Mouse (Mus musculus) induced T-regulatory cell, adult 2 months (primary cell): ENCODE results near the gene Col4a2.

Source experiments
- DNase-seq: peaks from one replicate; pipeline ENCODE4 v3.0.0-alpha.2; 2012; ENCODE audit warnings: low read depth

Gene Col4a2

DNA sequence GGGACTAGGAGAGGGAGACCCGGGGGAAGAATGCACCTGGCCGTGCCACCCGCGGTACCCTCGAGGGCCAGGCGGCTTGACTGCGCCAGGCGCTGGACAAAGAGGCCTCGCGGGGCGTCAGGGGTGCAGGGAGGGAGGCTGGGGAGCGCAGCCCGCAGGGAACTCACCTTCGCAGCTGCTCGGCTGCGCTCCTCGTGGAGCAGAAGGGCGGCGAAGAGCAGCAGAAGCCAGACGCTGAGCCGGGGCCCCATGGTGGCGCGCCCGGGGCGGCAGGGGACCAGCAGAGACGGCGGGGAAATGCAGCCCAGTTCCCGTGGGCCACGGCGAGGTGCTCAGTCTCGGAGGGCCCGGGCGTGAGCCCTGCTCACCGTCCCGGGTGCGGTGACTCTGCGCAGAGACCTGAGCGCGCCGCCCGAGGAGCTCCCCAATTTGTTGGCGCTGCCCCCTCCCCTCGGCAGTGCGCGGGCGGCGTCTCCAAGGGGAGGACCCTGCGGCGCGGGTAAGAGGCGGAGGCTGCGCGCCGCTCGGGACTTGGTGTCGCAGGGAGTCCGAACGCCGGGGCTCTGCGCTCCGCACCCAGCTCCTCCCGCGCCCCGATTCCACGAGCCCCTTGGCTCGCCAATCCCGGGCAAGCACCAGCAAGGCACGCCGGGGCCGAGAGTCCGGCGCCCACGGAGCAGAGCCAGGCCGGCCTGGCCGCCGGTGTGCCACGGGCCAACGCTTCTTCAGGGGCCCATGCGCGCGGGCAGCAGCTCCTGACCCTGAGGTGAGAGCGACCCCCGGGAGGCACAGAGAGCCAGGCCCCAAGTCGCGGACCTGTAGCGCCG, at the start of gene Col4a2, which contains the start of gene Col4a1:
Gene Col4a2 (plus strand): TSS at position 457 of the 827 bp plus-strand sequence.
Gene Col4a1 (minus strand): TSS at position 478 of the 827 bp plus-strand sequence.
- DNase-seq, result no peak

GRCm38 (mm10) chr8:11263848-11264247, 48.8 kb upstream of the Col4a2 start:
- DNase-seq, result no peak

GRCm38 (mm10) chr8:11265971-11266370, 46.6 kb upstream of the Col4a2 start:
- no peak for DNase-seq

DNA sequence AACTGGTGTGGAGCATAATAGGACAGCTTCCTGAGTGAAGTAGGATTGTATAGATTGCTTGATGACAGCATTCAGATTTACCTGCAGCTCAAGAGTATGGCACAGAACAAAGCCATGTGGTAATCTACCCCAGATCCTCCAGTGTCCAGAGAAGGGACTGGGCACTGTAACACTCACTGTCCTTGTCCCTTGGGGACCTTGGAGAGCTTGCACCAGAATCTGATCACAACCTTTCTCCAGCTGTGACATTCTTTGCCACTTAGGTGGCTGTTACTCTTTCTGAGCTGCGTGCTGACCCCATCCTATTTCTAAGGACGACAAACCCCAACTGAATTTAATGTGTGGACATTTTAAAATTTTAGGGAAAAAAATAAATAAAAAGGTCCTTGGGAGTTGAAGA, 46.1 kb upstream of the Col4a2 start:
- no peak for DNase-seq

GRCm38 (mm10) chr8:11268753-11269152, 43.9 kb upstream of the Col4a2 start:
- no peak for DNase-seq

DNA sequence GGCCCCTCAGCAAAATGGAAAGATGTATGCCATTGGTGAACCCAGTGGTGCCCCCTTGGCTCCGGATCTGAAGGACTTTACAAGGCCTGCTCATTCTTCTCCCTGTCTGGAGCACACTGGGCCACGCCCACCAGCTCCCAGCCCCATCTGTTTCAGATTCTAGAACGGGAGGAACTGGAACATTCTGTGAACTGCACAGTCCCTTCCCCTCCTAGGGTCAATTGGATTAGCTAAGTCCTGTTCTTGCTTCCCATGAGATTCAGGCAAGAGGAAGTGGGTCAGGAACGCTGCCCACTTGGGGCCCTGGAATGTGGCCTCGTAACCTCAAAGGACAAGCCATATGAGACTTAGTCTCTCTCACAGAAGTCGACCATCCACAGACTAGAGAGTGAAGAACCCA, 41.8 kb upstream of the Col4a2 start:
- DNase-seq, result no peak

GRCm38 (mm10) chr8:11272205-11272604, 40.4 kb upstream of the Col4a2 start:
- no peak for DNase-seq

DNA sequence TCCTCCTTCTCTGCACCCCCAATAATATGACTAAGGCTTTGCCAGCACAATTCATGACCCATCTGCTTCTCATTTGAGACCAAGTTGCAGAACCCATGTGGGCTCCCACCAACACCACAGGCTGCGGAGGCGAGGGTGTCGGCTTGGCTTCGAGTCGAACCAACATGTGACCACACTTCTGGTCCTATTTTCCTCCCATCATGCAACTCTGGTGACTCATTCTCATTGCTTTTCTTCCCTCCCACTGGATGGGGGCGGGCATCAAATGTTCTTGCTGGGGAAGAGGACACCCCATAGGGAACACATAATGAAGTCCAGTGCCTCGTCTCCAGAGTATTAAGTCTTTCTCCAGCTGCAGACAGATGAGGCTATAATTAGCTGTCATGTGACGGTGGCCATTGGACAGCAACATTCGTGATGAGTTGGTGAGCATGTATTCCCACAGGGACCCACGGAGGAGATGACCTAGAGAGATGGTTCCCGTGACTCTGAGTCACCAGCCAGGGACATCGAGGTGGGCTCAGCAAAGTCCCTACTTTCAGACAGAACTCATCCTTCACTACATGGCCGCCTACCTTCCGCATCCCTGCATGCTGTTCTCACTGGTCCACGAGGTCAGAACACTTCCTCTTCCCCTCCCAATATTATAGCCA, 39.0 kb upstream of the Col4a2 start:
- no peak for DNase-seq

GRCm38 (mm10) chr8:11274415-11274814, 38.2 kb upstream of the Col4a2 start:
- no peak for DNase-seq

- DNase-seq, result no peak
Observed at GRCm38 (mm10) chr8:11276286-11276685, 36.3 kb upstream of the Col4a2 start.

DNA sequence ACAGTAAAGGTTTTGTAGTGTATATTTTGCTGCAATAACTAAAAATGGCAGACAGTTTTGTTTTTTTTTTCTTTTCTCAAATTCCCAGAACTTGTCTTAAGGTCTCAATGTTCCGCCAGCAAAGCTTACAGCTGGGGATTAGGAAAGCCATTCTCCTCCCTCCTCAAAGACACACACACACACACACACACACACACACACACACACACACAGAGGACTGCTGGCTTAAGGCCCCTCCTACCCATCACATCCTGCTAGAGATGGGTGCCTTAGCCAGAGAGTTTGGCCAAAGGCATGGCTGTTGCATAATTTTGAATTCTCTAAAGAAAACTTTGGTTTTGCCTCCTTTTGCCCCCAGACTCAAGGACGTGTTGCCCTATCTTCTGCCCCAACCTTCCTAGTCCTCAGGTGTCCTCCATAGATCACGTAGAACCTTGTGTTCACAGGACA, 35.0 kb upstream of the Col4a2 start:
- no peak for DNase-seq

DNA sequence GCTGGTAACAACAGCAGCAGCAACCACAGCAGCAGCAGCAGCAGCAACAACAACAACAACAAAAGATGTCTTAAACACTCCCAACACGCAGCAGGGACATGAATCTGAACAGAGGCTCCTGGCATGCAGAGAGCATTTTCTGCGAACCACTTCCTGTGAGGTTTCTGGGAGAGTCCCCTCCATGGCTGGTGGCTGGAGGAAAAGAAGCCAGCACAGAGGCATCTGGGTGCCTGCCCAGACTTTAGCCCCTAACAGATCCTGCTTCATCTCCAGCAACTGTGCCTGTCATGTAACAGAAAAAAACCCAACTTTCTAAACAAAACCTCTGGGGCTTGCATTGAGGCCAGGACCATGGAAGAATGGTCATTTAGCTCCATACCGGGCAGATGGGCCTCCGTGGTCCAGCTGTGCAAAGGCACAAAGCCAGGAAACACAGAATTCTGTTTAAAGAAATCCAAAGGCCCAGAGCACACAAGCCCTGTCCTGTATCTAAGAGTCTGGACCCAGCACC, 34.4 kb upstream of the Col4a2 start:
- DNase-seq, result no peak

DNA sequence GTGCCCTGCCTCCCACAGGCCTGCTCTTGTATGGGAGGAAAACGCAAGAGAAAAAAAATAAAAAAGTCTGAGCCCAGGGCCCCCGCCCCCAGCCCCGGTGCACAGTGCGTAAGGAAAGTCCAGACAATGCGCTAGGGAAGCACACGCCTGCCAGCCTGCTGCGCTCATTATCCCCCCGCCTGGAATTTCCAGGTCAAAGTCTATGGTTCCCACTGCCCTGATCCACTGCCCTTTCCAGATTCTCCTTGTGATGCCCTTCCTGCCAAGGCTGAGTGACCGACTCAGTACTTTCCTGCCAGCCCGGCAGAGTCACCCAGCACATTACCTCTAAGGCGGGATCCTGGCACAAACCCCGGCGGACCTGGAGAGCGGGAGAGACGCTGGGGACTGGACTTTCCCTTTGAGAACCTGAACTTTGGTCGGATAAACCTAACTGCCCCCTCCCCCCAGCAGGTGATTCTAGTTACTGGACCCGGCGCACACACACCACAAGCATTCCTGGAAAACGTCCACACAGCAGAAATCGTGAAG, 33.2 kb upstream of the Col4a2 start:
- DNase-seq, result no peak

DNA sequence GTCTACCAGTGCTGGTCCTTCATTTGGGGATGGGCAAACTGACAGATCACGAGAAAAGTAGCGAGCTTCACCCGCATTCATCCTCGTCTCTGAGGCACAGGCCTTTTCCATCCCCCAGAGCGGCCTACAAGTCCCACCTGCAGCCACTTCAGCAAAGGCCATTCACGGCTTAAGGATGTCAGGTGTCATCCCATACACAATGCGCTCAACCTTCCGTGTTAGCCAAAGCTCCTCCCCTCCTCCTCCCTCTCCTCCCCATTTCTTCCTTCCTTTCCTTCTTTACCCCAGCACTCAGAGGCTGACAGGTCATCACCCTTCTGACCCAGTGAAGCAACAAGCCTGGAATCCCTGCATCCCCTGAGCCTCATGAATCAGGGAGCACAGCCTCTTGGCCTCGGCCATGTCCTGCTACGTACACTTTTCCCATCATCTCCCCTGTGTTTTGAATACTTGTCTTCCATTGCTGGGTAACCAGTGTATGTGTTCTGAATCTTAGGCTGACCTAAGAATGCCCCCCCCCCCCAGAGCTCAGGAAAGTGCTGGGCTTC, 31.8 kb upstream of the Col4a2 start:
- DNase-seq, result no peak

DNA sequence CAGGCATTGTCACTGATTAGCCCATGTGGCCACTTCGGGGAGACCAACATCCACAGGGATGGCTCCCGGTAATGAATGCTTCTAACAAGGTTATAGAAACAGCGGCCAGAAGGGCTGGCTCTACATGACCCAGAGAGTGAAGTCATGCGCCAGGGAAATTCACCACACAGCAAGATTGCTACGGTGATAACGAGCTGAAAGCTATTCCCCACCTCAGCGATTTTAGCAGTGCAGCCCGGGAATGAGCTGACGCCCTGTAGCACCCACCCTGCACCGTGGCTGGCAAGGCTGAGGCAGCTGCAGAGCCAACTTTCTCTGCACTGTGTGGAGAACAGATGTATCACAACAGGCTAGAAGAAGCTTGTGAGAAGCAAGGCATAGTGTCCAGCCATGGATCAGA, 30.5 kb upstream of the Col4a2 start:
- no peak for DNase-seq

DNA sequence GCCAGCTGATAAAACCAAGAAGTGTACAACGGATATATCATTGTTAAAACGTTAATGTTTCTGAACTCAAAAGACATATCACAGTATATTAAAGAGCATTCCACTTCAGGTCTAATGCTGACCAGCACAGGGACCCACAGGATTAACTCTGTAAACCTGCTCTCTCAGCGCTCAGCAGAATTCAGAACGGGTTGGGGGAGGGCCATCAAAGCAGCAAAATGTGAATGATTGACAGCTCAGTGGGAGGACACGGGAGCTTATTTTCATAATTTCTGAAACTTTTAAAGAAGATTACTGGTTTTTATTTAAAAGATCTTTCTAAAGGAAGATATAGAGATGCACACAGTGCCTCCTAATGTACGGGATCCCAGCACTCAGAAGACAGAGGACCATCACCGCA, 29.9 kb upstream of the Col4a2 start:
- no peak for DNase-seq

GRCm38 (mm10) chr8:11283217-11283616, 29.4 kb upstream of the Col4a2 start:
- no peak for DNase-seq

- DNase-seq, result no peak
Observed at GRCm38 (mm10) chr8:11285437-11285836, 27.2 kb upstream of the Col4a2 start.

- DNase-seq, result no peak
Observed at GRCm38 (mm10) chr8:11287139-11287538, 25.5 kb upstream of the Col4a2 start.

DNA sequence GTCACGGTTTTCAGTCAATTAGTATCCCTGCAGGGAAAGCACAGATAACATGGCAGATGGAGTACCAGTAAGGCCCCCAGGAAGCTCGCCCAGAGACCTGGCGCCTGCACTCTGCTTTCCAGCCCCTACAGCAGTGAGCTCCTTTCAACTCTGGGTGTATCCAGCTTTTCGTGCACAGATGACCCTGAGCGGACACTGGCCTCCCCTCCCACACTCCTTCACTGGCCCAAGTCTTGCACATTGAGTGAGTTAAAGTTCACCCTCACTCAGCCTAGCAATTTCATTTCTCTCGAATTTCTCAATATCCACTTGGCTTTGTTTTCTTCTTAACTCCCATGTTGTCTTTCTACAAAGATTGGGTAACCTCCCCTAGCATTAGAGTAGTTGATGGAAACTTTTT, 24.3 kb upstream of the Col4a2 start:
- DNase-seq, result no peak

GRCm38 (mm10) chr8:11290533-11290932, 22.1 kb upstream of the Col4a2 start:
- DNase-seq, result no peak

DNA sequence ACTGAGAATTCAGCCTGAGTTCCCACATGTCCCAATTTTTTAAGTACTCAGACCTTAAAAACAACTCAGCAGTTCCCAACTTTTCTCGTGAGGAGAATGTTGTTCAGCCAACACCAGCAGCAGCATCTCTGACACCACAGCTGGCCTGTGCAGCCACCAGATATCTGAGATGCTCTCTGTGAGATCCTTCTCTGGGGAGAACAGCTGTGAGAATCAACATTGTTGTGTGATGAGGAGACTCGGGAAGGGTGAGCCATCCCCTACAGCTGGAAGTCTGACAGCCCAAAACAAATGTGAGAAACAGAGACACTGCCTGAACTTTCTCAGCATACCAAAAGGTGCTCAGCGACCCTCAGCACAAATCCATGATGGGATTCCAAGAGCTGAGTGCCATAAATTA, 20.0 kb upstream of the Col4a2 start:
- DNase-seq, result no peak
